Mouse (Mus musculus): ENCODE results near the gene 1810043G02Rik. TPM values are rescaled to one million over a fixed set of nuclear protein-coding genes. Genes with fewer than 3 reads are reported as not detected.

Gene 1810043G02Rik
- polyA plus RNA-seq, 1 experiment from 2014 or later: 23.6 TPM

DNA sequence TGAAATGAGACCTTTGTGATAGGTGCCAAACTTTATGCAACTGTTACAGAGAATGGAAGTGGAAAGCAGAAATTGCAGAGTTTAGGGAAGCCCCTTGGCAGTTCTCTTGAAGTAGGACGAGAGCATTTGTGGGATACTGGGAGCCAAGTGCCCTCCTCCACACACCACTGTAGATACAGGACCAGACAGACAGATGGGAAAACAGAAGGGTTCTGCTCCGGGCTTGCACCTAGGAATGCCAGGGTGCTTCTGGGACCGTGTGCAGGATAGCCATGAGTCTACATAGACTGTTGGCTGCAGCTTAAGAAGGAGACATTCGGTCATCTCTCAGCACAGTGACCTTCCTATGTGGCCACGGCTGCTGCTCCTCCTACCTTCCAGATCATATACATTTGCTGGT lies 3.5 kb upstream of the 1810043G02Rik start:
- Histone ChIP-seq H3K9me3 (no peaks in the 10 kb centered on the region), H3K4me1 (peaks cover 21% of the 10 kb centered on the region), H3K27me3 (replicated peaks) (peaks cover 3% of the 10 kb centered on the region), H3K9ac (no peak overlapping the region), H3K4me3 (replicated peaks) (no peak overlapping the region), H3K27ac (no peak overlapping the region; the same call in 1 of the 2 replicates), H3K36me3 (no peaks in the 10 kb centered on the region), H3K4me2 (no peak overlapping the region)
- 62% methylated on average over 5 of the region's 5 CpGs for WGBS
- no peak for ATAC-seq (ENCODE audit: insufficient read depth, low FRiP score, low read depth)

- H3K9ac ChIP-seq: no peak overlapping the region
- H3K4me1 ChIP-seq: peaks cover 20% of the 10 kb centered on the region
- no peaks in the 10 kb centered on the region for H3K36me3 ChIP-seq
- H3K27ac ChIP-seq: peak overlapping the region; percentile 80
- no peak overlapping the region for H3K4me3 ChIP-seq (replicated peaks)
- H3K27me3 ChIP-seq (replicated peaks): no peaks in the 10 kb centered on the region
- WGBS: 18% methylated on average over 4 of the region's 4 CpGs
- no peak for ATAC-seq (ENCODE audit: insufficient read depth, low FRiP score, low read depth)
- peak overlapping the region; percentile 26; the same call in 1 of the 2 replicates for H3K4me2 ChIP-seq
- H3K9me3 ChIP-seq: no peaks in the 10 kb centered on the region
These were observed 2.7 kb upstream of the 1810043G02Rik start for GRCm38 (mm10) chr10:77975653-77976052.

- no peak overlapping the region for H3K4me2 ChIP-seq
- H3K27ac ChIP-seq: peak overlapping the region; percentile 51; the same call in 1 of the 2 replicates
- no peak; the same call in 1 of the 2 replicates for ATAC-seq (ENCODE audit: insufficient read depth, low FRiP score, low read depth)
- no peak overlapping the region for H3K9ac ChIP-seq
- no peak overlapping the region for H3K4me3 ChIP-seq (replicated peaks)
- WGBS: 50% methylated on average over 8 of the region's 8 CpGs
- H3K27me3 ChIP-seq (replicated peaks): no peaks in the 10 kb centered on the region
- peaks cover 20% of the 10 kb centered on the region for H3K4me1 ChIP-seq
- no peaks in the 10 kb centered on the region for H3K9me3 ChIP-seq
- no peaks in the 10 kb centered on the region for H3K36me3 ChIP-seq
These were observed 1.7 kb upstream of the 1810043G02Rik start for GRCm38 (mm10) chr10:77976458-77977150.

DNA sequence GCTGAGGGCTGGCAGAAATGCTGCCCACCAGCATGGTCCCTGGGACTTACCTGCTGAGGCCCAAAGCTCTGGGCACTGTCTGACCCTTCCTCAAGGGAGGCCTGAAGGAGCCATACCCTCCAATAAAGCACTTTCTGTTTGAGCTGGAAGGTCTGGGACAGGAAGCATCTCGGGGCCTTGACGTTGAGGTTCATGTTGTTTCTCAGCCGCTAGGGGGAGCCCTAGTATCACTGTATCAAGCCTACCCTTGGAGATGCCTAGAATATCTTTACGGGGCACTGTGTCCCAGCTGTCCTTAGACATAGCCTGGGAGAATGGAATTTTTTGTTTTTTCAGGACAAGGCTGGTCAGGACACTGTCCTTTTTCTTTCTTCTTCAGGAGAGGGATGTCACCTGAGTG lies 6.3 kb downstream of the 1810043G02Rik start:
- Histone ChIP-seq H3K9me3 (no peaks in the 10 kb centered on the region), H3K4me2 (no peak overlapping the region), H3K27me3 (replicated peaks) (no peaks in the 10 kb centered on the region), H3K4me1 (peaks cover 2% of the 10 kb centered on the region; the same call in 1 of the 2 replicates), H3K27ac (no peak overlapping the region), H3K36me3 (peaks cover 21% of the 10 kb centered on the region), H3K9ac (no peak overlapping the region), H3K4me3 (replicated peaks) (no peak overlapping the region)
- peak; percentile 45; the same call in 1 of the 2 replicates for ATAC-seq (ENCODE audit: insufficient read depth, low FRiP score, low read depth)
- WGBS: under 1% methylated on average over 4 of the region's 4 CpGs

DNA sequence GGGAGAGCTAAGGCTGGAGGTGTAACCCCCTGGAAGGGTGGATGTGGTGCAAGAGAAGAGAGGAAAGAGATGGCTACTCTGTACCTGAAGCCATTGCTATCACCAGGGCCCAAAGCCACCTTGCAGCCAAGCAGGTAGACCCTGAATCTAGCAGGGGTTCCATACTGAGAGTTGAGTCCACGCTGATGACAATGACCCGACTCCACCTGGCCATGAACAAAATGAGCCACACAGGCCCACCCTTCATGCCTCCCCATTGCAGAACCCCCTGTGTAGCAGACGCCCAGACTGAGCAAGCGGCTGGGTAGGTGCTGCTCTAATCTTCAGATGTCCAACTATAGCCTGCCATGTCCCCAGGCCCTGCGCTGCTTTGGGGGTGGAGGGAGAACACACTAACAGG lies 7.5 kb downstream of the 1810043G02Rik start:
- Histone ChIP-seq H3K36me3 (peaks cover 32% of the 10 kb centered on the region), H3K9ac (no peak overlapping the region), H3K9me3 (no peaks in the 10 kb centered on the region), H3K27ac (no peak overlapping the region), H3K4me3 (replicated peaks) (no peak overlapping the region), H3K27me3 (replicated peaks) (no peaks in the 10 kb centered on the region), H3K4me1 (peaks cover 2% of the 10 kb centered on the region; the same call in 1 of the 2 replicates), H3K4me2 (no peak overlapping the region)
- ATAC-seq (ENCODE audit: insufficient read depth, low FRiP score, low read depth): no peak
- WGBS: 76% methylated on average over 5 of the region's 5 CpGs

GRCm38 (mm10) chr10:77995639-77996038 lies 17.3 kb downstream of the 1810043G02Rik start:
- Histone ChIP-seq H3K27me3 (replicated peaks) (no peaks in the 10 kb centered on the region), H3K4me2 (no peak overlapping the region), H3K9me3 (no peaks in the 10 kb centered on the region), H3K4me1 (no peaks in the 10 kb centered on the region), H3K36me3 (peaks cover 74% of the 10 kb centered on the region), H3K4me3 (replicated peaks) (no peak overlapping the region), H3K27ac (no peak overlapping the region), H3K9ac (no peak overlapping the region)
- WGBS: 84% methylated on average over 3 of the region's 3 CpGs
- no peak for ATAC-seq (ENCODE audit: insufficient read depth, low FRiP score, low read depth)

DNA sequence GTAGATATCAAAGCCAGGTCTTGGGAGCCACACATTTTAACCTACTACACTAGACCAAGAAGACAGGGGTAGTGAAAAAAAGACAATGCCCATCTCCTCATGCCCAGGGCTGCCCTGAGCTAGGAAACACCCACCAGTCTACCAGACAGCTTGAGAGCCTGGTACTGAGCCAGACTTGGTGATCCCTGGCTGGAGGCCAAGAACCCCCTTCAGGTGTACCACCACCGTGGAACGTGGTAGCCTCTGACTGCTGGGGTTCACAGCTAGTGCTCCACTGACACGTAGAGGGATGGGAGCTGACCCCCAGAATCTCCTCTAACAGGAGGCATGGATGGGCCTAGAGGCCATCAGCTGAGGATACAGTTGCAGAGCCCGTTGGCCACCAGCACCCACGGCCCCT lies 21.9 kb downstream of the 1810043G02Rik start:
- Histone ChIP-seq H3K4me2 (no peak overlapping the region), H3K4me1 (no peaks in the 10 kb centered on the region; the same call in 1 of the 2 replicates), H3K9ac (no peak overlapping the region), H3K27ac (no peak overlapping the region), H3K4me3 (replicated peaks) (no peak overlapping the region), H3K36me3 (peaks cover 58% of the 10 kb centered on the region), H3K9me3 (no peaks in the 10 kb centered on the region), H3K27me3 (replicated peaks) (no peaks in the 10 kb centered on the region)
- ATAC-seq (ENCODE audit: insufficient read depth, low FRiP score, low read depth): no peak
- WGBS: 94% methylated on average over 5 of the region's 5 CpGs

DNA sequence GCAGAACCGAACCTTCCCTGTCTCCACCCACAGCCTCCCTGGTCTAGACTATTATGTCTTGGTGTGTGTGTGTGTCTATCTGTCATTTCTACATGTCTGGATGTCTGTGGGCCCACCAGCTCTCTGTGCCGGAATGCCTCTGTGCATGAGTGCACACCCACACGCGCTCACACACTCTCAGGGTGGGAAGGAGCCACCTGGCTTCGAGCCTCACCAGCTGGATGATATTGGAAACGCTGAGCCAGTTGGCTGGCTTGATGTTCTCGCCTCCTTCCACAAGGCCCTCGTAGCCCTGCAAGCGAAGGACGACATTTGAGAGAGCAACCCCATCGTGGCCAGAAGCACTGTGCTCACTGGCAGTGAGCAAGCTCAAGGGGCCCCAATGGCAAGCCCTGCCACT lies 23.5 kb downstream of the 1810043G02Rik start:
- no peak overlapping the region for H3K4me2 ChIP-seq
- H3K36me3 ChIP-seq: peaks cover 49% of the 10 kb centered on the region
- WGBS: 84% methylated on average over 11 of the region's 11 CpGs
- no peak overlapping the region for H3K27ac ChIP-seq
- no peaks in the 10 kb centered on the region for H3K27me3 ChIP-seq (replicated peaks)
- H3K9ac ChIP-seq: no peak overlapping the region
- H3K4me1 ChIP-seq: peaks cover 11% of the 10 kb centered on the region
- H3K4me3 ChIP-seq (replicated peaks): no peak overlapping the region
- H3K9me3 ChIP-seq: no peaks in the 10 kb centered on the region
- ATAC-seq (ENCODE audit: insufficient read depth, low FRiP score, low read depth): no peak

- no peak for ATAC-seq (ENCODE audit: insufficient read depth, low FRiP score, low read depth)
- WGBS: 93% methylated on average over 2 of the region's 2 CpGs
- Histone ChIP-seq H3K9ac (no peak overlapping the region), H3K27ac (no peak overlapping the region), H3K4me1 (peaks cover 16% of the 10 kb centered on the region), H3K4me2 (no peak overlapping the region), H3K36me3 (peaks cover 46% of the 10 kb centered on the region), H3K4me3 (replicated peaks) (no peak overlapping the region), H3K27me3 (replicated peaks) (no peaks in the 10 kb centered on the region), H3K9me3 (no peaks in the 10 kb centered on the region)
These were observed 24.0 kb downstream of the 1810043G02Rik start for GRCm38 (mm10) chr10:78002316-78002715.

DNA sequence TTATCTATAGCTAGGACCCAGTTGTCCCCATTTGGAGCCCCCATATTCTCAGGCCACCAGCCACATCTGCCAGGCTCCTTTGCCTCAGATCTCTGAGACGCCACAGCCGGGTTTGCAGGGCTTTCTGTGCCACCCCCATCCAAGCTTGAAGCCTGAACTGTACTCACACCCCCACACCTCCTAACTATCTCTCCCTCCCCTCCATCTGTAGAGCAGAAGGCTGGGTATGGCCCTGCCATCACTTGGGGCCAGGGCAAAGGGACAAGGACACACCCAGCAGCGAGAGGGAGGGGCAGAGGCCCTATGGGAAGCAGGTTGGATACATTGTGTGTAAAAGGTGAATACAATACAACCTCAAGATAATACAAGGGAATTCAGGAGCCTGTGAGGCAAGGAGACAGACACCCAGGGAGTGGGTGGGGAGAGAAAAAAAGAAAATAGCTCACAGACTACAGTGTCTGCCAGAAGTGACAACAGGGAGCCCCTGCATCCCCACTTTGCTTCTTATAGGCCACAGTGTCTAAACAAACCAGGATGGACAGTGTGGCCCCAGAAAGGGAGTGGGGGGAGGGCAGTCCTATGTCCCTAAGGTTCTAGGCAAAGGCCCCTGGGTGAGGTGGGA lies 26.3 kb downstream of the 1810043G02Rik start:
- H3K36me3 ChIP-seq: peaks cover 27% of the 10 kb centered on the region
- peak overlapping the region; percentile 30 for H3K4me2 ChIP-seq
- H3K9me3 ChIP-seq: no peaks in the 10 kb centered on the region
- no peaks in the 10 kb centered on the region for H3K27me3 ChIP-seq (replicated peaks)
- H3K27ac ChIP-seq: no peak overlapping the region
- H3K4me1 ChIP-seq: peaks cover 31% of the 10 kb centered on the region
- 73% methylated on average over 3 of the region's 3 CpGs for WGBS
- no peak overlapping the region for H3K4me3 ChIP-seq (replicated peaks)
- H3K9ac ChIP-seq: no peak overlapping the region
- ATAC-seq (ENCODE audit: insufficient read depth, low FRiP score, low read depth): peak; percentile 14; the same call in 1 of the 2 replicates

GRCm38 (mm10) chr10:78005791-78006438 lies 27.6 kb downstream of the 1810043G02Rik start:
- no peak for ATAC-seq (ENCODE audit: insufficient read depth, low FRiP score, low read depth)
- H3K36me3 ChIP-seq: peaks cover 16% of the 10 kb centered on the region
- WGBS: 77% methylated on average over 4 of the region's 4 CpGs
- no peaks in the 10 kb centered on the region for H3K9me3 ChIP-seq
- no peak overlapping the region for H3K9ac ChIP-seq
- no peaks in the 10 kb centered on the region for H3K27me3 ChIP-seq (replicated peaks)
- H3K27ac ChIP-seq: no peak overlapping the region
- no peak overlapping the region for H3K4me3 ChIP-seq (replicated peaks)
- H3K4me2 ChIP-seq: peak overlapping the region; percentile 21
- peaks cover 34% of the 10 kb centered on the region for H3K4me1 ChIP-seq

- H3K9ac ChIP-seq: no peak overlapping the region
- peaks cover 3% of the 10 kb centered on the region for H3K36me3 ChIP-seq
- peak overlapping the region; percentile 28; the same call in 1 of the 2 replicates for H3K27ac ChIP-seq
- H3K9me3 ChIP-seq: no peaks in the 10 kb centered on the region
- ATAC-seq (ENCODE audit: insufficient read depth, low FRiP score, low read depth): no peak
- 26% methylated on average over 7 of the region's 7 CpGs for whole genome bisulfite sequencing
- H3K4me1 ChIP-seq: peaks cover 34% of the 10 kb centered on the region
- no peak overlapping the region; the same call in 1 of the 2 replicates for H3K4me3 ChIP-seq (replicated peaks)
- no peaks in the 10 kb centered on the region for H3K27me3 ChIP-seq (replicated peaks)
- peak overlapping the region; percentile 74 for H3K4me2 ChIP-seq
These were observed 28.9 kb downstream of the 1810043G02Rik start for GRCm38 (mm10) chr10:78007203-78007602.
